20 mouse cellular contexts compared by ENCODE assay signal in the genomic region with DNA sequence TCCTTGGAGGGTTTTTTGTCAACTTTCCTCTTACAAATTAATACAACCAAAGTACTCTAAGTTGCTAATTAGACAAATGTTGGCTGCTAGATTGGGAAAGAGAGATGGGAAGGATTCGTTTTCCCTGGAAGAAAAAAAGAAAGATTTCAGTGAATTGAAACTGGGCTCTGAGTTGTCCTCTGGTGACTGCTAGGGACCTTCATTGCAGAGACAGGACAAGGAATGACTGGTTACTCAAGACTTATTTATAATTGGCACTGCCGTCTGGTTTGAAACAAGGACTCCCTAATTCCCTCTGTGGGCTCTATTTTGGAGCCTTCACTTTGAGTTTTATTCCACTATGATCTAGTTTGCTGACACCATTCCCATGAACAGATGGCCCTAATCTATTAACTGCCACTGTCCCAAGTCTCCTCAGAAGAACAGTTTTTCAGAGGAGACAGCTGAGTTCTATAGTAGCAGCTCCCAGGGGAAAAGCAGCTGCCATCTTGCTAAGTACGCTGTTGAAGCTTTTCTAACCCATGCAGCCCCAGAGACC. TPM values are rescaled to one million over a fixed set of nuclear protein-coding genes. Genes with fewer than 3 reads are reported as not detected.
DNase-seq lines count a peak whose midpoint lies in the region; ATAC-seq and TF ChIP-seq lines count a peak whose summit lies in the region.
"Had no signal": no experiment of that assay in that cellular context is flagged by ENCODE, and none has a peak within 500 bp of the region (broad histone marks: within the 10 kb centered on the region; RNA-seq: fewer than 3 reads in every experiment).

No protein-coding gene starts in this region.

- H3K4me2 ChIP-seq in forebrain, embryonic 15.5 days (replicated peaks) = no peak overlapping the region
- H3K4me2 ChIP-seq in forebrain, embryonic 13.5 days = no peak overlapping the region
- no peak overlapping the region for H3K4me2 ChIP-seq in heart, embryonic 12.5 days
- H3K4me2 ChIP-seq in lung, embryonic 14.5 days = no peak overlapping the region
- H3K4me2 ChIP-seq: embryonic facial prominence, embryonic 15.5 days; hindbrain, embryonic 12.5 days; kidney, embryonic 15.5 days; limb, embryonic 15.5 days had no signal

- peak; percentile 34 to 60 for DNase-seq in heart, adult 9 months (ENCODE audit: low spot score in 2 of 2)
- DNase-seq in lung, embryonic 14.5 days = peak; percentile 24
- DNase-seq in lung, postnatal 10 days = no peak
- peak; percentile 47 for DNase-seq in brain, embryonic 14.5 days (ENCODE audit: low read depth)
- DNase-seq in cerebellum, adult 11-12 months = no peak
- DNase-seq: adrenal gland, postnatal 10 days; cerebellum, adult 9-10 months; gastrocnemius, postnatal 10 days; left cerebral cortex, postnatal 4 days; thymus, adult 2 months; thymus, postnatal 4 days had no signal

- H3K27me3 ChIP-seq in forebrain, embryonic 15.5 days = no peaks in the 10 kb centered on the region
- no peaks in the 10 kb centered on the region for H3K27me3 ChIP-seq in forebrain, embryonic 13.5 days
- H3K27me3 ChIP-seq in heart, embryonic 12.5 days (replicated peaks) = no peaks in the 10 kb centered on the region
- no peaks in the 10 kb centered on the region for H3K27me3 ChIP-seq in lung, embryonic 14.5 days (ENCODE audit: insufficient read depth, low read length)
- H3K27me3 ChIP-seq: embryonic facial prominence, embryonic 15.5 days; hindbrain, embryonic 12.5 days; kidney, embryonic 15.5 days; limb, embryonic 15.5 days had no signal

- H3K36me3 ChIP-seq in forebrain, embryonic 15.5 days = no peaks in the 10 kb centered on the region
- H3K36me3 ChIP-seq in forebrain, embryonic 13.5 days (ENCODE audit: poor library complexity, severe bottlenecking) = no peaks in the 10 kb centered on the region
- H3K36me3 ChIP-seq in heart, embryonic 12.5 days = no peaks in the 10 kb centered on the region
- no peaks in the 10 kb centered on the region for H3K36me3 ChIP-seq in lung, embryonic 14.5 days (ENCODE audit: insufficient read depth)
- H3K36me3 ChIP-seq: embryonic facial prominence, embryonic 15.5 days; hindbrain, embryonic 12.5 days; kidney, embryonic 15.5 days; limb, embryonic 15.5 days had no signal

- H3K9ac ChIP-seq in forebrain, embryonic 15.5 days (replicated peaks) = no peak overlapping the region
- H3K9ac ChIP-seq in forebrain, embryonic 13.5 days = no peak overlapping the region
- no peak overlapping the region for H3K9ac ChIP-seq in heart, embryonic 12.5 days
- no peak overlapping the region for H3K9ac ChIP-seq in lung, embryonic 14.5 days
- H3K9ac ChIP-seq: embryonic facial prominence, embryonic 15.5 days; hindbrain, embryonic 12.5 days; kidney, embryonic 15.5 days; limb, embryonic 15.5 days; liver, embryonic 14.5 days had no signal

- no peak for TF ChIP-seq CTCF in lung, embryonic 14.5 days (IDR thresholded peaks at IDR 0.05; ENCODE audit: low read depth)
- no peak for TF ChIP-seq CTCF in brain, embryonic 14.5 days (IDR thresholded peaks at IDR 0.05; ENCODE audit: borderline replicate concordance, extremely low read depth, insufficient read depth, insufficient read length)

- H3K4me1 ChIP-seq in forebrain, embryonic 15.5 days = peaks cover 9% of the 10 kb centered on the region
- peaks cover 11% of the 10 kb centered on the region for H3K4me1 ChIP-seq in forebrain, embryonic 13.5 days
- no peaks in the 10 kb centered on the region for H3K4me1 ChIP-seq in heart, embryonic 12.5 days (replicated peaks)
- no peaks in the 10 kb centered on the region for H3K4me1 ChIP-seq in lung, embryonic 14.5 days (ENCODE audit: insufficient read depth)
- H3K4me1 ChIP-seq: embryonic facial prominence, embryonic 15.5 days; kidney, embryonic 15.5 days; limb, embryonic 15.5 days had no signal

- H3K4me3 ChIP-seq in forebrain, embryonic 15.5 days = no peak overlapping the region
- no peak overlapping the region for H3K4me3 ChIP-seq in forebrain, embryonic 13.5 days
- no peak overlapping the region for H3K4me3 ChIP-seq in heart, embryonic 12.5 days
- no peak overlapping the region for H3K4me3 ChIP-seq in lung, embryonic 14.5 days (ENCODE audit: low read depth, low read length)
- H3K4me3 ChIP-seq: embryonic facial prominence, embryonic 15.5 days; hindbrain, embryonic 12.5 days; kidney, embryonic 15.5 days; limb, embryonic 15.5 days had no signal

- H3K27ac ChIP-seq in forebrain, embryonic 15.5 days (replicated peaks) = no peak overlapping the region
- H3K27ac ChIP-seq in forebrain, embryonic 13.5 days = no peak overlapping the region
- no peak overlapping the region for H3K27ac ChIP-seq in heart, embryonic 12.5 days (ENCODE audit: poor library complexity, severe bottlenecking)
- no peak overlapping the region for H3K27ac ChIP-seq in lung, embryonic 14.5 days (ENCODE audit: low read depth)
- H3K27ac ChIP-seq: embryonic facial prominence, embryonic 15.5 days; hindbrain, embryonic 12.5 days; kidney, embryonic 15.5 days; limb, embryonic 15.5 days; liver, embryonic 14.5 days had no signal

- 0 out of 2 replicates have a peak, but pooled peaks have one; percentile 26 for ATAC-seq in forebrain, embryonic 15.5 days (replicated peaks)
- no peak for ATAC-seq in forebrain, embryonic 13.5 days
- ATAC-seq in heart, embryonic 12.5 days (ENCODE audit: insufficient number of reproducible peaks, low FRiP score) = no peak
- no peak for ATAC-seq in lung, embryonic 14.5 days (ENCODE audit: insufficient read depth)
- ATAC-seq: intestine, postnatal 0 days had no signal

- TF ChIP-seq POLR2A in brain, embryonic 14.5 days (IDR thresholded peaks at IDR 0.05; ENCODE audit: borderline replicate concordance, extremely low read depth, insufficient read depth, insufficient read length, poor library complexity, severe bottlenecking) = no peak

- H3K9me3 ChIP-seq in forebrain, embryonic 15.5 days = no peaks in the 10 kb centered on the region
- no peaks in the 10 kb centered on the region for H3K9me3 ChIP-seq in forebrain, embryonic 13.5 days (replicated peaks)
- H3K9me3 ChIP-seq in heart, embryonic 12.5 days (replicated peaks) = no peaks in the 10 kb centered on the region
- no peaks in the 10 kb centered on the region for H3K9me3 ChIP-seq in lung, embryonic 14.5 days (ENCODE audit: low read depth, low read length)
- H3K9me3 ChIP-seq: embryonic facial prominence, embryonic 15.5 days; hindbrain, embryonic 12.5 days; kidney, embryonic 15.5 days; limb, embryonic 15.5 days had no signal

- 51% methylated on average over 3 of the region's 3 CpGs for WGBS in forebrain, embryonic 15.5 days
- 69% methylated on average over 3 of the region's 3 CpGs for WGBS in forebrain, embryonic 13.5 days
- WGBS in heart, embryonic 12.5 days = 75% methylated on average over 3 of the region's 3 CpGs
- 56% methylated on average over 3 of the region's 3 CpGs for WGBS in lung, embryonic 14.5 days

RNA-seq across cellular contexts. Expression of a gene that starts 22.9 kb away (rescaled TPM):
- 10.5 and 11.4 TPM in 2 replicates for polyA plus RNA-seq in forebrain, embryonic 15.5 days (2015; fragmentation: Nextera tagmentation; extraction: Ambion mirVana)
- 10.8 and 13.7 TPM in 2 replicates for polyA plus RNA-seq in forebrain, embryonic 13.5 days (2015; fragmentation: Nextera tagmentation; extraction: Ambion mirVana)
- 0.27 and 0.47 TPM in 2 replicates for polyA plus RNA-seq in heart, embryonic 12.5 days (2016; fragmentation: Nextera tagmentation; extraction: Ambion mirVana)
- 0.31 and 0.42 TPM in 2 replicates for polyA plus RNA-seq in lung, embryonic 14.5 days (2014; fragmentation: Nextera tagmentation; extraction: Ambion mirVana)
- polyA plus RNA-seq in brain, embryonic 14.5 days (2012; rRNA removed) = 27.1 and 46.2 TPM in 2 replicates

Comparison
In these comparisons a context has a peak if more than half of its experiments do, and no peak if none do; other contexts are left out.
1. DNase-seq: peak in heart, adult 9 months (2 of 2), lung, embryonic 14.5 days (single experiment) and brain, embryonic 14.5 days (single experiment); none in lung, postnatal 10 days (single experiment) and cerebellum, adult 11-12 months (single experiment).